Mouse (Mus musculus) effector memory CD4-positive, alpha-beta T cell, adult 7 months (primary cell): Measurements from ENCODE around the gene Runx3. TPM values are rescaled to one million over a fixed set of nuclear protein-coding genes. Genes with fewer than 3 reads are reported as not detected.

ENCODE experiments used
- polyA plus RNA-seq: library from polyadenylated mRNA; unstranded; fragments of 100-300 nt; shearing (Covaris generic); gene quantifications from one replicate; pipeline ENCODE4 v1.2.1, GENCODE M21; 2017

The Runx3 gene
- polyA plus RNA-seq = 89.6 TPM

DNA sequence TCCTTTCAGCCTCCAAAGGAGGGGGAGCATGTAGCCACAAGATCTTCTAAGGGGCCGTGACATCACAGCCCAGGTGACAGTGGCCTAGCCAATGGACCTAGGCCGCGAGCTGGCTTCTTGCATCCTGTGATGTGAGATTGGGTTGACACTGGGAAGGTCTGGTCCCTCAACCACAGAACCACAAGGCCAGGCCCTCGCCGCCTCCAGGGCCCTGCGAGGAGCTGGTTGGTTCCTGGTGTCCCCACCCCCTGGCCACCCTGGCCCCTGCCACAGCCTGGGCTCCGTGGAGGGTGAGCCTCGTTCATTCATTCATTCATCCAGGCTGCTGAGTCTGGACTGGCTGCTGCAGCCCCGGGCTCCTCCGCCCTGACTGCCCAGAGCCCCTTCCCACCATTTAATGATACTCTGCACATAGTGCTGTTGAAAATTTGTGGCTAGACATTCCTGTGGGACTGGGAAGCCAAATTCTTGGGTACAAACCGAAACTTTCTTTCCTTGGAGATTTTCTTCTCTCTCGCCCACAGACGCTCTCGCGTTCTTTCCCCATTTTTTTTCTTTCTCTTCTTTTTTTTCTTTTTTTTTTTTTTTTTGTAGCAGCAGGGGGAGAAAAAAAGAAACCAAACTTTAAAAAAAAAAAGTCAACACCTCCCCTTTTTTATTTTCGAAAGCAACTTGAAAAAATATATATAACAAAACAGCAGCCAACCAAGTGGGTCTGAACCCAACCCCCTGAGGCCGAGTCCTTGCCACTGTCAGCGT is at the start of gene Runx3:
TSS of gene Runx3 (plus strand) at position 311 of the 759 bp plus-strand sequence.

Other genes starting within 250 kb of the Runx3 start
- gene Tmem50a, start 205.6 kb upstream of the Runx3 start, polyA plus RNA-seq = 291 TPM
- gene Rsrp1, start 197.1 kb upstream of the Runx3 start, polyA plus RNA-seq = 849 TPM
- gene Syf2, start 189.8 kb upstream of the Runx3 start, polyA plus RNA-seq = 331 TPM
- 69.0 TPM for gene Clic4, start 152.2 kb downstream of the Runx3 start, polyA plus RNA-seq
- gene Srrm1, start 232.7 kb downstream of the Runx3 start, polyA plus RNA-seq = 219 TPM